Mouse (Mus musculus) mouse trophoblast stem cell (cell line): Measurements from ENCODE around the gene Lsamp.

Source experiments
- in situ Hi-C, 2 experiments: fragments of 300-500 bp; cut with MseI, MboI; formaldehyde crosslinking; loops; 2 replicates in 1 of 2; 3 replicates in 1 of 2; pipeline ENCODE4 v1.15.1; 2025

Gene Lsamp

GRCm38 (mm10) chr16:42032030-42032429 is 2047.9 kb downstream of the Lsamp start:
- in situ Hi-C loops: no loop called here

- in situ Hi-C loops: no loop called here
Measured at GRCm38 (mm10) chr16:42033449-42033848, 2049.3 kb downstream of the Lsamp start.

- in situ Hi-C loops: no loop called here
Measured at GRCm38 (mm10) chr16:42048138-42048537, 2064.0 kb downstream of the Lsamp start.

- in situ Hi-C loops: no loop called here
Measured at GRCm38 (mm10) chr16:42059927-42060326, 2075.8 kb downstream of the Lsamp start.

GRCm38 (mm10) chr16:42074325-42074724 is 2090.2 kb downstream of the Lsamp start:
- in situ Hi-C loops: no loop called here

GRCm38 (mm10) chr16:42079573-42079972 is 2095.4 kb downstream of the Lsamp start:
- in situ Hi-C loops: no loop called here

GRCm38 (mm10) chr16:42081611-42082010 is 2097.4 kb downstream of the Lsamp start:
- in situ Hi-C loops: no loop called here

GRCm38 (mm10) chr16:42097510-42097909 is 2113.3 kb downstream of the Lsamp start:
- in situ Hi-C loops: no loop called here

- in situ Hi-C loops: no loop called here
Measured at GRCm38 (mm10) chr16:42102186-42102585, 2118.0 kb downstream of the Lsamp start.

- in situ Hi-C loops: no loop called here
Measured at GRCm38 (mm10) chr16:42102635-42103034, 2118.5 kb downstream of the Lsamp start.

GRCm38 (mm10) chr16:42112251-42112650 is 2128.1 kb downstream of the Lsamp start:
- in situ Hi-C loops: no loop called here

GRCm38 (mm10) chr16:42113246-42113645 is 2129.1 kb downstream of the Lsamp start:
- in situ Hi-C loops: no loop called here

- in situ Hi-C loops: no loop called here
Measured at GRCm38 (mm10) chr16:42121788-42122187, 2137.6 kb downstream of the Lsamp start.

GRCm38 (mm10) chr16:42123826-42124225 is 2139.7 kb downstream of the Lsamp start:
- in situ Hi-C loops: no loop called here

- in situ Hi-C loops: no loop called here
Measured at GRCm38 (mm10) chr16:42126061-42126460, 2141.9 kb downstream of the Lsamp start.

- in situ Hi-C loops: no loop called here
Measured at GRCm38 (mm10) chr16:42147164-42147563, 2163.0 kb downstream of the Lsamp start.

GRCm38 (mm10) chr16:42149216-42149942 is 2165.2 kb downstream of the Lsamp start:
- in situ Hi-C loops: no loop called here

GRCm38 (mm10) chr16:42152640-42153039 is 2168.5 kb downstream of the Lsamp start:
- in situ Hi-C loops: no loop called here

GRCm38 (mm10) chr16:42157816-42158215 is 2173.7 kb downstream of the Lsamp start:
- in situ Hi-C loops: no loop called here

- in situ Hi-C loops: no loop called here
Measured at GRCm38 (mm10) chr16:42164941-42165340, 2180.8 kb downstream of the Lsamp start.

GRCm38 (mm10) chr16:42168292-42168691 is 2184.1 kb downstream of the Lsamp start:
- in situ Hi-C loops: no loop called here

GRCm38 (mm10) chr16:42169447-42170140 is 2185.4 kb downstream of the Lsamp start:
- in situ Hi-C loops: no loop called here

- in situ Hi-C loops: no loop called here
Measured at GRCm38 (mm10) chr16:42172476-42172875, 2188.3 kb downstream of the Lsamp start.
